Mouse (Mus musculus): Measurements from ENCODE around the gene Fcrlb.

DNA sequence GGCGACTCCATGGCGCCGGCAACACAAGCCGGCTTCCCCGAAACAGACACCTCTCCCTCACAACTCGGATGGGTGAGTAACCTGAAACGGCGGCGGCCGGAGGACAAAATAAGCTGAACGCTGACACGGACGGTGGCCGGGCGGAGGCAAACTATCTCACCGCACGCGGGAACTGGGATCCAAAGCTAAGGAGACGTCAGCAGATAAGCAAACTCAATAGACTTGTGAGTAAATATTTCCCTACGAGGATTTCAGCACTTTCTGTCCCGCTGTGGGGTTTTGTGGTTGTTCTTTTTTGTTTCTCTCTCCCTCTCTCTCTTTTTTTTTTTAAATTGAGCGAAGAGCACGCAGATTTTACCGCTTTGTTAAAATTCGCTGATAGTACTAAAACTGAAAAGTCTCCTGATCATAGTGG is 45.0 kb downstream of the Fcrlb start, which contains the start of gene Atf6:
- TF ChIP-seq CTCF (IDR thresholded peaks at IDR 0.05; ENCODE audit: extremely low read depth, insufficient read length, insufficient replicate concordance, low read depth, low read length) (0 out of 2 replicates have a peak, but pooled peaks have one; percentile 1), POLR2A (IDR thresholded peaks at IDR 0.05; ENCODE audit: low read depth, low read length) (peak; percentile 78)

Measured in small intestine, adult 2 months (tissue).